Mouse (Mus musculus): ENCODE data around the gene Tmtc4. TPM values are rescaled to one million over a fixed set of nuclear protein-coding genes. Genes with fewer than 3 reads are reported as not detected.

Gene Tmtc4
- polyA plus RNA-seq, 1 experiment from 2014 or later, result 50.6 TPM

DNA sequence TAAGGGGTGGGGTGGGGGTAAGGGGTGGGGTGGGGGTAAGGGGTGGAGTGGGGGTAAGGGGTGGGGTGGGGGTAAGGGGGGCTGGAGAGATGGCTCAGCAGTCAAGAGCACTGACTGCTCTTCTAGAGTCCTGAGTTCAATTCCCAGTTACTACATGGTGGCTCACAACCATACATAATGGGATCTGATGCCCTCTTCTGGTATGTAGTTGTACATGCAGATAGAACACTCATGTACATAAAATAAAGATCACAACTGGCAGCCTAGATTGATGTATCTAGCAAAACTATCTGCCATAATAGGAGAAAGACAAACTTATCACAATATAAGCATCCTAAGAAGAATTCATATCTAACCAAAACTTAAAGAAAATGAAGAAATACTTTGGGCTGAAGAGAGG lies 85.3 kb downstream of the Tmtc4 start:
- H3K9ac ChIP-seq, result no peak overlapping the region
- no peak overlapping the region for H3K4me2 ChIP-seq
- H3K27me3 ChIP-seq, result no peaks in the 10 kb centered on the region
- no peak overlapping the region for H3K27ac ChIP-seq (replicated peaks)
- H3K4me1 ChIP-seq (replicated peaks), result peaks cover 15% of the 10 kb centered on the region; the same call in 1 of the 2 replicates
- H3K36me3 ChIP-seq, result no peaks in the 10 kb centered on the region
- no peak for ATAC-seq (ENCODE audit: low FRiP score, low read depth)
- H3K9me3 ChIP-seq, result no peaks in the 10 kb centered on the region
- H3K4me3 ChIP-seq, result no peak overlapping the region

DNA sequence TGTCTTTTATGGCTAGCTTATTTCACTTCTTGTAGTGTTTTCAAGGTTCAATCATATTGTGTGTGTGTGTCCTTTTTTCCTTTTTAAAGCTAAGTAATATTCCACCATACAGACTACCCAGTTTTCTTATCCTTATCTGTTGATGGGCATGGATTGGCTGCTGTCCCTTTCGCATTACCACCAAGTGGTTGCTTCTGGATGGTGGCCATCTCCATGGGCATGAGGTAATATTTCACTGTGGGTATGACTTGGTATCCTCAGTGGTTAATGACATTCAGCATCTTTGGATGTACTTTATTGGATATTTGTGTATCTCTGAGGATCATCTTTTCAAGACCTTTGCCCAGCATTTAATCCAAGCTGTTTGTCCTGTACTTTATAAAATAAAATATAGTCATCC lies 87.7 kb downstream of the Tmtc4 start:
- H3K36me3 ChIP-seq, result no peaks in the 10 kb centered on the region
- WGBS, result 100% methylated on average over 1 of the region's 1 CpGs
- no peak for ATAC-seq (ENCODE audit: low FRiP score, low read depth)
- H3K9me3 ChIP-seq, result no peaks in the 10 kb centered on the region
- H3K27me3 ChIP-seq, result no peaks in the 10 kb centered on the region
- H3K4me3 ChIP-seq, result no peak overlapping the region
- H3K4me2 ChIP-seq, result no peak overlapping the region
- no peaks in the 10 kb centered on the region for H3K4me1 ChIP-seq (replicated peaks)
- no peak overlapping the region for H3K27ac ChIP-seq (replicated peaks)
- no peak overlapping the region for H3K9ac ChIP-seq

DNA sequence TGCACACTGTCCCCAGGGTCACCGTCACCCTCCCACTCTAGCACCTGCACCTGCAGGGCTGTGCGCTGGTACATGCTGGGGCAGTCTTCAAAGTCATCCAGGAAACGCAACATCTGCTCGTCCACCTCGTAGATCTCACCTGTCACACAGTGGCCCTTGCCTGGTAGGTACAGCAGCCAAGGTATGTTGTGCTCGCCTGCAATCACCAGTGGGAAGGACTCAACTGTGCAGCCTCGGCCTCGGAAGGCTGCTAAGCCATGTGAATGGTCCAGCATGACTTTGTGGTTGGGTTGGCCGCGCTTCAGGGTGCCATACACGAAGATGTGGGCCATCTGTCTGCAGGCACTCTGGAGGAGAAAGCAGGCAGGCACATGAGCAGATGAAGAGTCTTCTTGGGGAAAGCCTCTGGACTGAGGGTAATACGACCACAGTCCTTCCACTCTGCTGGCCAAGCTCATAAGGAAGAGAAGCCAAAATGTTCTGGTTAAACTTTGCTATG lies 92.3 kb downstream of the Tmtc4 start:
- Histone ChIP-seq H3K27ac (replicated peaks) (no peak overlapping the region), H3K9ac (no peak overlapping the region), H3K4me1 (replicated peaks) (no peaks in the 10 kb centered on the region), H3K27me3 (no peaks in the 10 kb centered on the region), H3K36me3 (no peaks in the 10 kb centered on the region), H3K9me3 (no peaks in the 10 kb centered on the region), H3K4me3 (no peak overlapping the region), H3K4me2 (no peak overlapping the region)
- WGBS, result 94% methylated on average over 12 of the region's 12 CpGs
- no peak for ATAC-seq (ENCODE audit: low FRiP score, low read depth)

DNA sequence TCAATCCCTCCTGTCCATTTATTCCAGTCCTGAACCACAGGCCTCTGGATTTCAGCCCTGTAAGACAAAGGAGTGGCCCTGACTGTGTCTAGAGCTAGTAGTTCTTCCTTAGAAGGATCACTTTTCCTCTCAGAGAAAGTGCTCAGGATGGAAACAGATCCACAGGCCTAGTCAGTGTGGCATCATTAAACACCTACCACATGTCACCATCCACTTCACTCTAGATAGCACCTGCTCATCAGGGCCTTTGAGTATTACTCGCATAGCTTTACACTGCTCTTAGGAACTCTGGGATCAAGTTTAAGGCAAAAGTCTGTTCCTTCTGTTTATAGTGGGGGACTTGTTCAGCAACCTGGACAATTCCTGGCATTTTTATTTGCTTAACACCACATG lies 95.4 kb downstream of the Tmtc4 start:
- Histone ChIP-seq H3K4me1 (replicated peaks) (peaks cover 22% of the 10 kb centered on the region), H3K27ac (replicated peaks) (no peak overlapping the region), H3K4me2 (no peak overlapping the region), H3K36me3 (no peaks in the 10 kb centered on the region), H3K9ac (no peak overlapping the region), H3K9me3 (no peaks in the 10 kb centered on the region), H3K4me3 (no peak overlapping the region), H3K27me3 (no peaks in the 10 kb centered on the region)
- no peak for ATAC-seq (ENCODE audit: low FRiP score, low read depth)
- 92% methylated on average over 1 of the region's 1 CpGs for WGBS

DNA sequence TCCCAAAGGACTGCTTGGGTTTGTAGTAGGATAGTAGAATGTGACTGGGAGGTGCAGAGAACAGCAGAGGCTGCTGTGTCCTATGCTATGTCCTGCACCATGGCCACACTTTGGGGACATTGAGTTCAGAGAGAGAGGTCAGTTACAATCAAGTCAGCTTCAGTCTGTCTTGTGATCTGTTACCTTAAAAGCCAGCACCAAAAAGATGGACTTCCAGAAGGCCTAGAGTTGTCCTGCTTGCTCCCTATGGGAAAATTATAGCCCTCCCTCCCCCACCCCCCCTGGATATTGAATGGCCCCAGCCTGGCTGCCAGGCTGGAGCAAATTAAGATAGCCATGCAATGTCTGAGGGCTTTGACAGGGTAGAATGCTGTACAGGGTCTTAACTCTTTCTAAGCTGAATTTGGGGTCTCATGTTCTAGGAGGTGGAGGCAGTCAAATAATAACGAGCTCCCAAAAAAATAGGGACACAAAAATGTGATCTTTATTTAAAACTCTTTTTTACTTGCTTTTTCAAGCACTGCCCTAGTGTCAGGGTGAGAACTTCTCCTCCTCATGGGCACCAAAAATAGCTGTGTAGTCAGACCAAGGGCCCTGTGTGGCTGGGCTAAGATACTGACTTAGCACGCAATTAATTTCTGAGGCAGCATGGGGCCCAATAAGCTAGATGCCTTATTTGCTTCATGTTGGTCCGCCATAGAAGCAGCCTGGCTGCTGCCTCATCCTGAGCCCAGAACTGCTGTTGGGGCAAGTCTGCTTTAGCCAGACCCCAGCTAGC lies 95.9 kb downstream of the Tmtc4 start:
- no peak overlapping the region for H3K4me2 ChIP-seq
- peaks cover 27% of the 10 kb centered on the region for H3K4me1 ChIP-seq (replicated peaks)
- 87% methylated on average over 3 of the region's 3 CpGs for WGBS
- no peaks in the 10 kb centered on the region for H3K36me3 ChIP-seq
- no peak overlapping the region for H3K9ac ChIP-seq
- H3K27me3 ChIP-seq, result no peaks in the 10 kb centered on the region
- H3K27ac ChIP-seq (replicated peaks), result no peak overlapping the region
- no peaks in the 10 kb centered on the region for H3K9me3 ChIP-seq
- ATAC-seq (ENCODE audit: low FRiP score, low read depth), result no peak
- H3K4me3 ChIP-seq, result no peak overlapping the region

DNA sequence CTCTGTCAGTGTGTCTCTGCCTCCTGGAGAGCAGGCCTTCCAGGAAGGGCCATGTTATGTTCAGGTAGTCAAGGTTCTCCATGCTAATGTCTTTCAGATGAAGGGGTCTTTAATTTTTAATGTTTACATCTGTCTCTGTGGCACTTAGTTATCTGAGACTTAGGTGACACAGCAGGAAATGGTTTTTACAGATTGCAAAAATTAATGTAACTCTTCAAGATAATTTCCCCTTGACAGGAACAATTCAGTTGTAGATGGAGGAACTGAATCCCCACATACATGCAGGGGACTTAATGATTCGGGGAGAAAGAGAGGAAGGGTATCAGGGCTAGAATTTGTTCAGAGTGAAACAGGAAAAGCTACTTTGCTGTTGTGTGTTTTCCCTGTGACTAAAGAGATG lies 96.6 kb downstream of the Tmtc4 start:
- no peak overlapping the region for H3K4me3 ChIP-seq
- no peak overlapping the region for H3K4me2 ChIP-seq
- H3K9me3 ChIP-seq, result no peaks in the 10 kb centered on the region
- H3K27ac ChIP-seq (replicated peaks), result no peak overlapping the region
- no peak for ATAC-seq (ENCODE audit: low FRiP score, low read depth)
- no peaks in the 10 kb centered on the region for H3K27me3 ChIP-seq
- H3K36me3 ChIP-seq, result no peaks in the 10 kb centered on the region
- 73% methylated on average over 1 of the region's 1 CpGs for WGBS
- H3K4me1 ChIP-seq (replicated peaks), result peaks cover 34% of the 10 kb centered on the region
- no peak overlapping the region for H3K9ac ChIP-seq

DNA sequence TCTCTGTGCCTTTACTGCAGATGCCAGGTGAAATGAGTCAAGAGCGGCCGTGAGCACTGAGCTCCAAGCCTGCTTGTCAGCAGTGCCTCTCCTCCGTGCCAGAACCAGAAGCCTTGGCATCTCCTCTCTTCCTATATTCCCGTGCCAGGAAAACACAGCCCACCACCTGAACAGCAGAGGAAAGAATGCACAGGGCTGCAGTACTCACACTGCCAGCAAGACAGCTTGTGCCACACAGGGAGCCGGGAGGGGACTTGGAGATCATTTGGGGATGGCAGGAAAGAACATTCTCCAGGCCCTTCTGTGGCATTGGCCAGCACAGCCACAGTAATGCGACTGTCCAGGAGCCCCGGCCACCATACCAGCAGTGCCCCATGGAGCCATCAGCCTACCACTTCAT lies 97.9 kb downstream of the Tmtc4 start:
- Histone ChIP-seq H3K9me3 (no peaks in the 10 kb centered on the region), H3K27me3 (no peaks in the 10 kb centered on the region), H3K4me3 (no peak overlapping the region), H3K27ac (replicated peaks) (0 out of 2 replicates have a peak overlapping the region, but pooled peaks have one; percentile 25), H3K9ac (no peak overlapping the region), H3K4me2 (no peak overlapping the region), H3K4me1 (replicated peaks) (peaks cover 43% of the 10 kb centered on the region), H3K36me3 (no peaks in the 10 kb centered on the region)
- WGBS, result 78% methylated on average over 7 of the region's 7 CpGs
- ATAC-seq (ENCODE audit: low FRiP score, low read depth), result peak; percentile 61

DNA sequence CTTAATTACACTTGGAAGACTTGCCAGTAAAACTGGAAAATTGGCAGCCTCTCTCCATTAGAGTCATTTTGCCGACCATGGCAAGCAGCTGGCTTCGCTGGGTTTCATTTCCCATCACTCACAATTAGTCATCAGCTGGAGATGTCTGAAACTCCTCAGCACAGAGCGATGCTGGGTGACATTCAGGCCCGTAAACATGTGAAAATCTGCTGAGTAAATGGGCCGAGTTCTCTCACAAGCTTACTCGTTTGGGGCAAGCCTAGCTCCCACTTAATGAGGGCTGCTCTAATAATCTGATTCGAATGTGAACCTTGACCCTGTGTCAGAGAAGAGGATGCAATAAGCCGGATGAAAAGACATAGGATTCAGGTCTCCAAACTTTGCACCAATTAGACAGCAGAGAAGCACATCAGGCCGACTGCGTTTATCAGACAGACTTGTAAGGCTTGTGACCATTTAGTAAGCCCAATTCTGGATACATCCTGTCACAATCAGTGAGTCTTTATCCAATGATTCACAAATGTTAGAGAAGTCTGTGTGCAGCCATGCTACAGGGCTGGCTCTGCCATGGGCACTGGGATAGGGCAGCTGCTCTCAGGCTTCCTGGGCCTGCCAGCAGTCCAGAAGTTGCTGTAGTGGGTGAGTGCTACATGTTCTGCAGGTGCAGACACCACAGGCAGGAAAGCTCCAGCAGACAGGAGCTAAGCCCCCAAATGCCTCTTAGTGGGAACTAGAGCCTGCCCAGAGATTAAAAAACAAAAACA lies 99.8 kb downstream of the Tmtc4 start:
- Histone ChIP-seq H3K9ac (no peak overlapping the region), H3K9me3 (no peaks in the 10 kb centered on the region), H3K4me1 (replicated peaks) (peaks cover 43% of the 10 kb centered on the region), H3K4me2 (no peak overlapping the region), H3K4me3 (no peak overlapping the region), H3K36me3 (no peaks in the 10 kb centered on the region), H3K27ac (replicated peaks) (peak overlapping the region; percentile 39), H3K27me3 (no peaks in the 10 kb centered on the region)
- WGBS, result 38% methylated on average over 10 of the region's 10 CpGs
- ATAC-seq (ENCODE audit: low FRiP score, low read depth), result no peak

DNA sequence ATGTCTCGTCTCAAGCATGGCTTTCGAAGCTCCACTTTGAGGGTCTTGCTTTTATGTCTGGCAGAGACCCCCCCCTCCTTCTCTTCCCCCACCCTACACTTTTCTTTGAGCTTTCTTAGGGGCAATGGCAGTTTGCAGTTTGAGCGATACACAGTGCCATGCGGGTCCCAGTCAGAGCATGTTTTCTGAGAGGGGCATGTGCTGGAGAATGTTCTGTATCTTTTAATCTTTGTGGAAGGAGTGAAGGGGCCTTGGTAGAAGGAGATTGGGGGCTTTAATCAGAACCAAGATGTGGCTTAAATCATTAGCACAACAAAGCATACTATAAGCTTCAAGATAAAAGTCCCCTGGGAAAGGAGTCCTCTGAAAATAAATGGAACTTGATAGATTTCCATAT lies 100.4 kb downstream of the Tmtc4 start:
- H3K4me1 ChIP-seq (replicated peaks), result peaks cover 43% of the 10 kb centered on the region
- no peaks in the 10 kb centered on the region for H3K27me3 ChIP-seq
- ATAC-seq (ENCODE audit: low FRiP score, low read depth), result no peak
- H3K4me2 ChIP-seq, result no peak overlapping the region
- no peaks in the 10 kb centered on the region for H3K36me3 ChIP-seq
- peak overlapping the region; percentile 39 for H3K27ac ChIP-seq (replicated peaks)
- 37% methylated on average over 4 of the region's 4 CpGs for WGBS
- no peak overlapping the region for H3K4me3 ChIP-seq
- H3K9me3 ChIP-seq, result no peaks in the 10 kb centered on the region
- H3K9ac ChIP-seq, result no peak overlapping the region

DNA sequence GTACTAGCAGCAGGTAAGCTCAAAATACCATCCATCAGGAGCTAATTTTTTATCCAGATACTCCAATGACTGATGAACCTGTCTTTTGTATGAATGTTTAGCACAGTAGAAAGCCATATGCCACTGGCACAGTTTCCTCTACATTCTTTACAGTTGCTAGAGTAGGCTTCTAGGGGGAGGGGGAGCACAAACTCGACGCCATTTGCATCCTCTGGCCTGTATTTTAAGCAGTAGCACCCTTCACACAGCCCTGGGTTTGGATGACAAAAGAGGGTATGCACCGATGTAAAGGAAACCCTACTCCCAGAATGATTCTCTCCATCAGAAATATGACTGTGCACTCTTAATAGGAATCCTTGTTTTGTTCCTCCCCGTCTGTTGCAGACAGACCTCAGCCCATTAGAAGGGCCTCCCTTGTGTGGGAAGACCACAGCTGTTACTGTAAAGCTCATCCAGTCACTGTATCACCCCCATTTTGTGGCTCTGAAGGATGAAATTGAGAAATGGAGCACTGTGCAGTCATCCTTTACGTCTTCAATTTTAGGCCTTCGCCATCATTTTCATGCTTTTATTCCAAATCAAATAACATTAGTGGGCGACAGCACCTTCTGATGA lies 100.9 kb downstream of the Tmtc4 start:
- Histone ChIP-seq H3K9me3 (no peaks in the 10 kb centered on the region), H3K27ac (replicated peaks) (peak overlapping the region; percentile 39), H3K4me3 (no peak overlapping the region), H3K27me3 (no peaks in the 10 kb centered on the region), H3K4me2 (no peak overlapping the region), H3K4me1 (replicated peaks) (peaks cover 43% of the 10 kb centered on the region), H3K9ac (no peak overlapping the region), H3K36me3 (no peaks in the 10 kb centered on the region)
- WGBS, result 39% methylated on average over 7 of the region's 7 CpGs
- ATAC-seq (ENCODE audit: low FRiP score, low read depth), result peak; percentile 25; the same call in 1 of the 2 replicates

DNA sequence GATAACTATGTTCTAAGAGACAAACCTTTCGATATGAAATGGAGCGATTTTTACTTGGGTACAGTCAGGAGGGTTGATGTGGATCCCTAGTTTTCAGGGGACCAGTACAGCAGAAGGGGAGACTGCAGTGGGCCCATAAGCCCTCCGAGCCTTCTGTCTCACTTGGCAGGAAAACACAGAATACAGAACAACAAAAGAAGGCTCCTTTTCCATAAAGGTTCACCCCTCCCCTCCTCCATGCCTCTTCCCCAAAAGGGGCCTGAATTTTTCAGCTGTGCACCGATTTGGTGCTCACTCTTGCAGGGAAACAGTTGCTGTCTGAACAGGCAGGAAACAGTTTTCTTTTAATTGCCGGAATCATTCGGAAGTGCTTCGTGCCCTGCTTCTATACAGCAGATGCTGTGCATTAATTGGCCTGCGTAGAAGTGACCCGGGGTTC lies 101.6 kb downstream of the Tmtc4 start:
- H3K36me3 ChIP-seq, result no peaks in the 10 kb centered on the region
- H3K27ac ChIP-seq (replicated peaks), result peak overlapping the region; percentile 39
- H3K27me3 ChIP-seq, result no peaks in the 10 kb centered on the region
- H3K9me3 ChIP-seq, result no peaks in the 10 kb centered on the region
- H3K4me1 ChIP-seq (replicated peaks), result peaks cover 43% of the 10 kb centered on the region
- WGBS, result 35% methylated on average over 9 of the region's 9 CpGs
- peak; percentile 40 for ATAC-seq (ENCODE audit: low FRiP score, low read depth)
- H3K4me2 ChIP-seq, result no peak overlapping the region
- no peak overlapping the region for H3K4me3 ChIP-seq
- H3K9ac ChIP-seq, result no peak overlapping the region

DNA sequence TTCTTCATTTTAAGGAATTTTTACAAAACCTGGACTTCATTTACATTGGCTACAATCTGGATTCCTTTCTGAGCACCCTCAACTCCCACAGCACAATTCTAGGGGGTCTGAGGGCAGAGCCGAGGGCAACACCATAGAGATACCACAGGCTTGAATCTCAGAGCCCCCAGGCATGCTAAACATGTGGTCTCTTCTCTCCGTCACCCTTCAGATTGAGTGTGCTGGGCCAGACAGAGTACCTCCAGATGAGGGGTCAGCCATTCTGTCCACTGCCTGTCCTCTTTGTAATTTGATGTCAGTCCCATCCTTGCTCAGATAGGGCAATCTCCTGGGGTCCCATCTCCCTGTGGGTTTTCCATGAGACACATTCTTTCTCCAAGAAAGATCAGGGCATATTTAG lies 102.1 kb downstream of the Tmtc4 start:
- ATAC-seq (ENCODE audit: low FRiP score, low read depth), result no peak
- Histone ChIP-seq H3K27ac (replicated peaks) (peak overlapping the region; percentile 39), H3K4me3 (no peak overlapping the region), H3K36me3 (no peaks in the 10 kb centered on the region), H3K27me3 (no peaks in the 10 kb centered on the region), H3K9me3 (no peaks in the 10 kb centered on the region), H3K4me1 (replicated peaks) (peaks cover 43% of the 10 kb centered on the region), H3K4me2 (no peak overlapping the region), H3K9ac (no peak overlapping the region)
- WGBS, result 53% methylated on average over 2 of the region's 2 CpGs

Measured in hindbrain, embryonic 15.5 days (tissue).